Mouse (Mus musculus) neutrophil, adult 65 days (primary cell): ENCODE measurements around the gene Mup9. TPM values are rescaled to one million over a fixed set of nuclear protein-coding genes. Genes with fewer than 3 reads are reported as not detected.

Experiments used
- total RNA-seq: library from RNA; stranded (reverse); gene quantifications from 2 replicates; pipeline ENCODE4 v1.2.4, GENCODE M21; 2023

The Mup9 gene
- not detected in 2 replicates for total RNA-seq

DNA sequence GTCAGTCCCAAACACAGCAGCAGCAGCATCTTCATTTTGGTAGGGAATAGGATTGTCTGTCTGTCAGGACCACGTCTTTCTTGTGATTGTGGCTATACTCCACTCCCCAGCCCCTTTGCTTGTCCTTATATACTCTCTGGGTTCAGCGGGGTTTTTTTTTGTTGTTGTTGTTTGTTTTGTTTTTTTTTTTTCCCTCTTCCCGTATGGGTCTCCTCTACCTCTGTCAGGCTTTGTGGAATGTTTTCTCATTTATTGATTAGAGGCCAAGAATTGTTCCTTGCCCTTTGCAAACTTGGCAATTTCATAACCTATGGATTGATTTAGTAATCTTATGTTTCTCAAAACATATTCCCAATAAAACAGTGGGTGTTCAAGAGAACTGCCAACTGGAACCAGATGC lies at the start of gene Mup9:
TSS of gene Mup9 (minus strand) at position 101 of the 400 bp plus-strand sequence.

Other genes starting within 250 kb of the Mup9 start
- gene Mup8, start 199.4 kb downstream of the Mup9 start, total RNA-seq: not detected in 2 replicates
- gene Mup1, start 80.0 kb upstream of the Mup9 start, total RNA-seq: not detected in 2 replicates
- not detected in 2 replicates for gene Mup10, start 160.2 kb upstream of the Mup9 start, total RNA-seq
- gene Mup11, start 240.5 kb upstream of the Mup9 start, total RNA-seq: not detected in 2 replicates